Mouse (Mus musculus): Measurements from ENCODE around the gene Smok3c. TPM values are rescaled to one million over a fixed set of nuclear protein-coding genes. Genes with fewer than 3 reads are reported as not detected.
"Not testable (repeated sequence)": the region's sequence is repeated elsewhere in the genome, so short reads cannot be mapped to it uniquely, and the experiment has no call there.

Gene Smok3c
- total RNA-seq, 2 experiments from 2014 or later: not detected

- DNase-seq: no peak
These were observed 52.0 kb downstream of the Smok3c start for GRCm38 (mm10) chr5:138104976-138105375.

- no peak for DNase-seq
These were observed 54.1 kb downstream of the Smok3c start for GRCm38 (mm10) chr5:138107130-138107529.

DNA sequence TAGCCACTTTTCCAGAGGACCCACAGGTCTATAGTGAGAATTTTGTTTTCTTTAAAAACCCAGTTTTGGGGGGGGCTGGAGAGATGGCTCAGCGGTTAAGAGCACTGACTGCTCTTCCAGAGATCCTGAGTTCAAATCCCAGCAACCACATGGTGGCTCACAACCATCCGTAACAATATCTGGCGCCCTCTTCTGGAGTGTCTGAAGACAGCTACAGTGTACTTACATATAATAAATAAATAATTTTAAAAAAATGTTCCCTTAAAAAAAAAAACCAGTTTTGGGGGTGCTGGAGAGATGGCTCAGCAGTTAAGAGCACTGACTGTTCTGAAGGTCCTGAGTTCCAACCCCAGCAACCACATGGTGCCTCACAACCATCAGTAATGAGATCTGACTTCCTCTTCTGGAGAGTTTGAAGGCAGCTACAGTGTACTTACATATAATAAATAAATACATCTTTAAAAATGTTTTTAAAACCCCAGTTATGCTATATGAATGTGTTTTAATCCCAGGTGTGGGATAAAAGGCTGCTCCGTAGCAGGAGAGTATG, 56.9 kb downstream of the Smok3c start:
- not testable (repeated sequence) for DNase-seq

Other genes starting within 250 kb of the Smok3c start
- 1 to 10 TPM in 1 of 2 experiments, under 1 TPM in 1; 0.67 to 1.3 TPM for gene Pilra, start 216.9 kb upstream of the Smok3c start, total RNA-seq (2021)
- gene Pilrb1, start 195.1 kb upstream of the Smok3c start, total RNA-seq (2021): not detected
- not detected for gene Pilrb2, start 181.4 kb upstream of the Smok3c start, total RNA-seq (2021)
- gene Cyp3a13, start 131.6 kb upstream of the Smok3c start, total RNA-seq (2021): under 1 TPM in 1 of 2 experiments, not detected in 1; 0.25 TPM
- 10 to 100 TPM; 26.5 to 31.6 TPM for gene Gjc3, start 90.1 kb upstream of the Smok3c start, total RNA-seq (2021)
- not detected for gene Azgp1, start 71.7 kb upstream of the Smok3c start, total RNA-seq (2021)
- gene Smok3a, start 31.9 kb upstream of the Smok3c start, total RNA-seq (2021): not detected
- gene Smok3b, start 31.8 kb upstream of the Smok3c start, total RNA-seq (2021): not detected
- 10 to 100 TPM; 41.5 to 41.9 TPM for gene Zkscan1, start 31.9 kb downstream of the Smok3c start, total RNA-seq (2021)
- 10 to 100 TPM; 14.5 to 15.2 TPM for gene Zscan21, start 63.7 kb downstream of the Smok3c start, total RNA-seq (2021)
- 10 to 100 TPM; 14.0 to 14.5 TPM for gene Zfp113, start 102.5 kb downstream of the Smok3c start, total RNA-seq (2021)
- 100 to 1,000 TPM; 136 to 139 TPM for gene Cops6, start 107.9 kb downstream of the Smok3c start, total RNA-seq (2021)
- 10 to 100 TPM; 19.3 to 29.6 TPM for gene Ap4m1, start 118.8 kb downstream of the Smok3c start, total RNA-seq (2021)
- gene Mcm7, start 119.2 kb downstream of the Smok3c start, total RNA-seq (2021): 10 to 100 TPM; 14.5 to 17.4 TPM
- 10 to 100 TPM; 37.9 to 44.4 TPM for gene Taf6, start 134.3 kb downstream of the Smok3c start, total RNA-seq (2021)
- 10 to 100 TPM; 15.0 to 16.8 TPM for gene Cnpy4, start 134.3 kb downstream of the Smok3c start, total RNA-seq (2021)
- 1 to 10 TPM; 8.2 to 8.6 TPM for gene Mblac1, start 141.1 kb downstream of the Smok3c start, total RNA-seq (2021)
- gene Nxpe5, start 172.7 kb downstream of the Smok3c start, total RNA-seq (2021): under 1 TPM in 1 of 2 experiments, not detected in 1; 0.25 TPM
- gene Lamtor4, start 202.3 kb downstream of the Smok3c start, total RNA-seq (2021): 10 to 100 TPM; 54.5 to 58.7 TPM
- 10 to 100 TPM; 70.0 to 73.7 TPM for gene BC037034, start 210.8 kb downstream of the Smok3c start, total RNA-seq (2021)
- 1 to 10 TPM; 3.2 to 3.7 TPM for gene Gal3st4, start 219.6 kb downstream of the Smok3c start, total RNA-seq (2021)
- gene Gm43720, start 226.8 kb downstream of the Smok3c start, total RNA-seq (2021): not detected
- gene Gpc2, start 226.8 kb downstream of the Smok3c start, total RNA-seq (2021): 1 to 10 TPM; 2.1 to 3.1 TPM
- gene Stag3, start 227.0 kb downstream of the Smok3c start, total RNA-seq (2021): 1 to 10 TPM in 1 of 2 experiments, under 1 TPM in 1; 0.77 to 1.3 TPM

All from layer of hippocampus, postnatal 36 days (tissue).